Mouse (Mus musculus) G1E (cell line): ENCODE results near the gene Itga3. TPM values are rescaled to one million over a fixed set of nuclear protein-coding genes. Genes with fewer than 3 reads are reported as not detected.
A peak's percentile ranks its signal among the peaks of the same experiment; 100 is the strongest.
"Not testable (repeated sequence)": the region's sequence is repeated elsewhere in the genome, so short reads cannot be mapped to it uniquely, and the experiment has no call there.

Experiments used
- ATAC-seq: 2 replicates; pipeline ENCODE4 v1.8.0; 2016; ENCODE audit warnings: mild to moderate bottlenecking; ENCODE audit not compliant: insufficient number of reproducible peaks, poor library complexity, low FRiP score, severe bottlenecking; ENCODE audit errors: extremely low read depth
- DNase-seq: peaks from one replicate; pipeline ENCODE4 v3.0.0; 2012; ENCODE audit warnings: low spot score
- H3K27me3 ChIP-seq: 2 replicates; pipeline ENCODE4 v1.6.1; 2012; ENCODE audit warnings: mild to moderate bottlenecking, low read length, inconsistent platforms; ENCODE audit not compliant: insufficient read depth
- H3K36me3 ChIP-seq: replicated peaks from 2 replicates; pipeline ENCODE3; 2012; ENCODE audit warnings: mild to moderate bottlenecking, inconsistent platforms
- H3K4me1 ChIP-seq: 2 replicates; pipeline ENCODE4 v1.6.1; 2012; ENCODE audit warnings: low read depth, low read length, inconsistent platforms, mixed read lengths; ENCODE audit not compliant: insufficient read depth
- H3K4me3 ChIP-seq: 2 replicates; pipeline ENCODE4 v1.5.1; 2012; ENCODE audit warnings: low read depth, mild to moderate bottlenecking, inconsistent platforms, low read length, moderate library complexity, mixed read lengths
- H3K9me3 ChIP-seq: replicated peaks from 2 replicates; pipeline ENCODE4 v1.6.1; 2012; ENCODE audit warnings: inconsistent platforms
- CTCF ChIP-seq: IDR thresholded peaks from 2 replicates; pipeline ENCODE4 v1.5.1; 2012; ENCODE audit warnings: low read depth, low read length, inconsistent platforms, mixed read lengths
- GATA1 ChIP-seq: IDR thresholded peaks from 2 replicates; pipeline ENCODE4 v1.6.1; 2012; ENCODE audit warnings: borderline replicate concordance, low read length, inconsistent platforms, mixed read lengths
- GATA2 ChIP-seq: IDR thresholded peaks from 2 replicates; pipeline ENCODE4 v1.6.1; 2012; ENCODE audit warnings: low read depth, low read length, inconsistent platforms, borderline replicate concordance
- POLR2AphosphoS5 ChIP-seq: IDR thresholded peaks from 2 replicates; pipeline ENCODE4 v1.6.1; 2012; ENCODE audit warnings: low read depth, low read length, inconsistent platforms; ENCODE audit not compliant: insufficient replicate concordance
- TAL1 ChIP-seq: conservative IDR thresholded peaks from 2 replicates; pipeline ENCODE4 v1.6.1; 2012; ENCODE audit warnings: low read depth, low read length, inconsistent platforms, mixed read lengths
- polyA plus RNA-seq: library from polyadenylated mRNA; stranded (reverse); fragments of >175 nt; gene quantifications from 2 replicates; pipeline ENCODE4 v1.2.3, GENCODE M21; 2012
- total RNA-seq, 2 experiments: library from RNA; stranded (forward) in 1 of 2; stranded (reverse) in 1 of 2; fragments of 200-1000 nt in 1 of 2; fragments of >200 nt in 1 of 2; fragmentation: Nextera tagmentation in 1 of 2; gene quantifications; 2 replicates each; pipeline ENCODE4 v1.2.3; 2014 to 2017

The Itga3 gene
- total and polyA plus RNA-seq, 3 experiments: 0.27 TPM; not detected in 2

GRCm38 (mm10) chr11:95012487-95012886 is 64.1 kb downstream of the Itga3 start:
- peak overlapping the region; percentile 58; the same call in 1 of the 2 replicates for H3K4me3 ChIP-seq
- peaks cover 87% of the 10 kb centered on the region for H3K4me1 ChIP-seq

GRCm38 (mm10) chr11:95012075-95012474 is 64.5 kb downstream of the Itga3 start:
- Histone ChIP-seq H3K36me3 (peaks cover 54% of the 10 kb centered on the region), H3K4me1 (peaks cover 87% of the 10 kb centered on the region), H3K4me3 (peak overlapping the region; percentile 83), H3K27me3 (no peaks in the 10 kb centered on the region), H3K9me3 (no peaks in the 10 kb centered on the region)
- TF ChIP-seq GATA2 (no peak), GATA1 (no peak), POLR2AphosphoS5 (no peak), TAL1 (peak; percentile 95)
- ATAC-seq (peak; percentile 91), DNase-seq (peak; percentile 87)

More at GRCm38 (mm10) chr11:95012487-95012886, 64.1 kb downstream of the Itga3 start:
- H3K9me3 ChIP-seq: no peaks in the 10 kb centered on the region
- DNase-seq (no peak), ATAC-seq (no peak)
- peaks cover 58% of the 10 kb centered on the region for H3K36me3 ChIP-seq
- TF ChIP-seq CTCF: no peak
- no peak; the same call in 1 of the 2 replicates for TF ChIP-seq TAL1
- no peak for TF ChIP-seq GATA1
- TF ChIP-seq POLR2AphosphoS5: no peak
- no peak for TF ChIP-seq GATA2
- H3K27me3 ChIP-seq: no peaks in the 10 kb centered on the region

DNA sequence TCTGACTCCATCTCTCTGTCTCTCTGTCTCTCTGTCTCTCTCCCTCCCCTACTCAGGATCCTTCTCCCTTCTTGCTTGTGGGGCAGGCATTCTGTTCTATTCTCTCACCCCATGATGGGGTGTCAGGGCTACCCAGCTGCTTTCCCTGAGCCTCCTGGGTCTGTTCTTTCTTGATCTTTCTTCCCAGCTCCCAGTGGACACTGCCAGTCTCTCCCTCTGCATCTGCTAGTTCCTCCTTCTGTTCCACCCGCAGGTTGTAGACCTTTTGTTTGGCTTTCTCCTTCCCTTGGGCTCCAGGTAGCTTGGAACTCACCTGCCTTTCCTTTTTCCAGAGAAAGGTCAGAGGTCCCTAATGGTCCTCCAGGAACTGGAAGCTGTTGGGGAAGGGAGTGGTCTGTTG is 65.2 kb downstream of the Itga3 start:
- TF ChIP-seq GATA1: no peak
- no peak for TF ChIP-seq CTCF
- no peak for TF ChIP-seq TAL1
- no peak for TF ChIP-seq POLR2AphosphoS5
- TF ChIP-seq GATA2: no peak
- peaks cover 87% of the 10 kb centered on the region for H3K4me1 ChIP-seq
- peak overlapping the region; percentile 83 for H3K4me3 ChIP-seq
- no peaks in the 10 kb centered on the region for H3K9me3 ChIP-seq
- no peaks in the 10 kb centered on the region for H3K27me3 ChIP-seq
- ATAC-seq (no peak), DNase-seq (no peak)
- peaks cover 47% of the 10 kb centered on the region for H3K36me3 ChIP-seq

GRCm38 (mm10) chr11:95010841-95011403 is 65.7 kb downstream of the Itga3 start:
- DNase-seq, H3K9me3 ChIP-seq, H3K27me3 ChIP-seq, ATAC-seq: not testable (repeated sequence)
- Histone ChIP-seq H3K36me3 (peaks cover 46% of the 10 kb centered on the region), H3K4me3 (peak overlapping the region; percentile 83), H3K4me1 (peaks cover 87% of the 10 kb centered on the region)

- H3K27me3 ChIP-seq: no peaks in the 10 kb centered on the region
- ATAC-seq: no peak
- H3K36me3 ChIP-seq: peaks cover 46% of the 10 kb centered on the region
- no peak for DNase-seq
- H3K4me1 ChIP-seq: peaks cover 87% of the 10 kb centered on the region
- no peak for TF ChIP-seq GATA1
- TF ChIP-seq GATA2: no peak
- no peak for TF ChIP-seq TAL1
- no peak for TF ChIP-seq CTCF
- TF ChIP-seq POLR2AphosphoS5: no peak
- no peaks in the 10 kb centered on the region for H3K9me3 ChIP-seq
- H3K4me3 ChIP-seq: peak overlapping the region; percentile 83
Measured at GRCm38 (mm10) chr11:95010141-95010739, 66.4 kb downstream of the Itga3 start.

DNA sequence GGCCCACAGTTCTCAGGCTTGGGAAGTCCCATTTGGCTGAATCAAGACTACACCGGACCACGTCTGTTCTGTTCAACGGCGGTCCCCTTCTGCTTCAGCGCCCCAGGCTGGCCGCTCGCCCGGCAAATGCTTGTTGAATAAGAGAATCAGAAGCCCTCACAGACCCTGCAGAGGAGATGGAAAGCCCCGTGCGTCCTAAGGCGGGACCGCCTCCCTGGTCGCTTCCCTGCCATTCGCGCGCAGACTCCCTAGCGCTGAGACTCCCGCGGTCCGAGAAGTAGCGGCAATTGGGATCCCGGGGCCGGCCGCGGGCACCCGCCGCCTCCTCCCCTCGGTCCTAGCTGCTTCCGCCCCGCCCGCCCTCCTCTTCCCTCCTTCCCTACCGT is 67.0 kb downstream of the Itga3 start, which contains the start of gene Samd14:
Gene Samd14, plus strand, starts transcription at position 251 of the 386 bp plus-strand sequence.
- Histone ChIP-seq H3K27me3 (no peaks in the 10 kb centered on the region), H3K36me3 (peaks cover 46% of the 10 kb centered on the region), H3K9me3 (no peaks in the 10 kb centered on the region), H3K4me3 (peak within 1 kb of the TSS; percentile 83), H3K4me1 (peaks cover 87% of the 10 kb centered on the region)
- ATAC-seq (no peak), DNase-seq (peak; percentile 73)
- TF ChIP-seq POLR2AphosphoS5: no peak
- TF ChIP-seq GATA2: no peak
- TF ChIP-seq CTCF: no peak
- TF ChIP-seq TAL1: no peak
- TF ChIP-seq GATA1: no peak
